Mouse (Mus musculus) kidney, postnatal 10 days (tissue): ENCODE measurements at regions not wholly inside any gene's neighbourhood (a gene's known extent, or its start where the extent isn't known, plus 50 kb on each side); places are given as distances from the start of the nearest gene placed in this dataset.
"Not testable (repeated sequence)": the region's sequence is repeated elsewhere in the genome, so short reads cannot be mapped to it uniquely, and the experiment has no call there.

ENCODE experiments used
- DNase-seq: peaks from one replicate; pipeline ENCODE4 v3.0.0; 2021; ENCODE audit warnings: mixed read lengths

DNA sequence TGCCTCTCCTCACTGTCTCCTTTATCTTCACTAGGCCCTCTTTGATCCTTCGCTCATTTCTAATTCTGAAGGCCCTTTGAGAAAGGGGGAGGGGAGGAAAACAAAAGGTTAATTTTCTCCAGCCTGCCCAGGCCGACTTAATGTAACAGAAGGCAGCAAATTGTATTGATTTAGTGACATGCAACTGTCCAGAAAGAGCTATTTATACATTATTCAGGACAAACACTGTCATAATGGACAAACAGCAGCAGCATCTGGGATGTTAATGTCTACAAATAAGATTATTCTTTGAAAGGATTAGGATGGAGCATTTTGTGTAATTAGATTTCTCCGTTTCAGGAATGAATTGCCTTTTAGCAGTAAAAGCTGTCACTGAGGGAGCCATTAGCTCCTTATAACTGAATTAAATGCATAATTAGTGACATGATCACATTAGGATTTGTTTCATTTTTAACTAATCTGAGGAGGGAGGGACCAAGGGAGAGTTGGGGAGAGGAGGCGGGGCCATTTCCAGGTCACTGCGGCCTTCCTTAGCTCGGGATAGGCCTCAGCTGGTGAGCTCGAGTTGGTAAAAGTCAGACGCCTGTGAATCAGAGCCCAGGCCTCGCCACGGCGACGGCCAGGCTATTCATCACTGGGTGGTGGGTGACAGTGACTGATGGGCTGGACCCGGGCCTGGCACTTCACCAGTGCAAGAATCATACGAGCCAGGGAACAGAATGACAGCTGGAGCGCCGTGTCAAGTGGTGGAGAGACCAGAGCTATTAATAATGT, 167.7 kb downstream of the Nkx6-1 start:
- DNase-seq = peak; percentile 15

DNA sequence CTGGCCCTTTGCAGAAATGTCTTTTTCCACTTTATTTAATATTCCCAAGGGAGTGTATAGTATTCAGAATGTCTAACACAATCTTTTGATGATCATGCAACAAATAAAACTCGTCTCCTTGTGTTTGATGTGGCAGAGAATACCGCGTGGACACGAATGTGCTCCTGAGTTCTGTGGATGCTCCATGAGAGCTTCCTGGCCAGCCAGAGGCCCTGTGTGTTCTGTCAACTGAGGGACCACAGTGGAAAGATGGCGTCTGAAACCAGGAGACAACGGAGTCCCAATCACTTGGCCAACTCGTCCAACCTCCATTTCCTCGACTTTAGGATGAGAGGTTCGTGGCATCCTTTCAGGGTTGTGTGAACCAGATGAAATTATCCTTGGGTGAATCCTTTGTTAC, 168.6 kb downstream of the Nkx6-1 start:
- DNase-seq = no peak

DNA sequence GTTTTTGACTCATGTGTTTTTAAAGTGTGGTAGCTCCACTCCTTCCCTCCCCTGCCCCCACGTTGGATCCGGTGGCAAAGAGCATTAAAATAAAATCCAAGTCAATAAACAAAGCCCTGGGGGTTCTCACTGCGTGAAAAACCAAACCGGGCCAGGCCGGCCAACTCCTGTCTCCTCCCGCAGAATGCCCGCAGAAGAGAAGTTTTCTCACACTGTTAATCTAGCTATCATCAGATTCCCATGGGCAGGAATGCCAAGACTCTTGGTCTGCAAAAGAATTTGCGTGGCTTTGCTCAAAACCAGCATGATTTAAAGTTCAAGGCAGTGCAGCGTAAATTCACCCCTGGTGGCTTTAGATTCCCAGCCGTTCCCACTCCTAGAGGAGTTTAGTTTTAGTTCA, 219.0 kb downstream of the Nkx6-1 start:
- DNase-seq = no peak

DNA sequence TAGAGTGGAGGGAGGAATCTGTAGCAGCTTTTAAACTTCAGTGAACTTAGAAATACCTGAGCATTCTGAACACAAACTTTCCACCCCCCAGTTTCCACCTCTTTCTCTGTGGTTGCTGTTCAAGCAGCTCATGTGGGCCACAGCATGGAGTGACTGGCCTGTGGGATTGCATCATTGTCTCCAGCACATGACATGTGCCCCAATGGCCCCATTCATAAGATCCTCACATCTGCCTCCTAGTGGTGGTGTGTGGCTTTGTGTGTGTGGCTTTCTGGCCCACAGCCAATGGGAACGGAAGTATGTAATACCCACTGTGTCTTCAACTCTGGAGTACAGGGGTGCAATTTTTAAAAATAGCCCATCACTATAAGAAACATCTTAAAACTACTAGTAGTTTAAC, 223.0 kb downstream of the Nkx6-1 start:
- DNase-seq = peak; percentile 15

DNA sequence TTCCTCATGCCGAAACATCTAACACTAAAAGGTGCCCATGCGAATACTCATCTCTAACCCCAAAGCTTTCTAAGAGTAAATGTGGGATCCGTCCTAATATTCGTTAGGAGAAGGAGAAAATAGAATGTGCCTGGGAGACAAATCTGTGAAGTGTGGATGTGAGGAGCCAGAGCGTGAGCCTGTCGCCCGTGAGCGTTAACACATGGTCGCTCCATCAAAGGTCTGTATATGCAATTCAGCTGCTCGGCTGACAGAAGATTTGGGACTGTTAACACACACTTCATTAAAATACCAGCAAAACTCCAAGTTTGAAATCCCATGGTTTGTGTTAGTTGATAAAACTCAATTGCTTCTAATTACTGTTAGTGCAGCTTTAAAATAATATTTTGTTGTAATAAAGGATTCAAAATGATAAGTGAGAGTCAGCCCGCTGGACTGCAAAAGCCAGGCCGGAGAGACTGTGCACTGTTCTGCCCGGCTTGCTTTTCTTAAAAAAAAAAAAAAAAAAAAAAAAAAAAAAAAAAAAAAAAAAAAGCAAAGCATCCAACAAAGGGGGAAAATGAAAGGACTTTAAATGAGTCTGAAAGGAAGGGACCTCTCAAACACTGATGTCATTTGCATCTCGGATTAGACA, 227.0 kb downstream of the Nkx6-1 start:
- DNase-seq = no peak

DNA sequence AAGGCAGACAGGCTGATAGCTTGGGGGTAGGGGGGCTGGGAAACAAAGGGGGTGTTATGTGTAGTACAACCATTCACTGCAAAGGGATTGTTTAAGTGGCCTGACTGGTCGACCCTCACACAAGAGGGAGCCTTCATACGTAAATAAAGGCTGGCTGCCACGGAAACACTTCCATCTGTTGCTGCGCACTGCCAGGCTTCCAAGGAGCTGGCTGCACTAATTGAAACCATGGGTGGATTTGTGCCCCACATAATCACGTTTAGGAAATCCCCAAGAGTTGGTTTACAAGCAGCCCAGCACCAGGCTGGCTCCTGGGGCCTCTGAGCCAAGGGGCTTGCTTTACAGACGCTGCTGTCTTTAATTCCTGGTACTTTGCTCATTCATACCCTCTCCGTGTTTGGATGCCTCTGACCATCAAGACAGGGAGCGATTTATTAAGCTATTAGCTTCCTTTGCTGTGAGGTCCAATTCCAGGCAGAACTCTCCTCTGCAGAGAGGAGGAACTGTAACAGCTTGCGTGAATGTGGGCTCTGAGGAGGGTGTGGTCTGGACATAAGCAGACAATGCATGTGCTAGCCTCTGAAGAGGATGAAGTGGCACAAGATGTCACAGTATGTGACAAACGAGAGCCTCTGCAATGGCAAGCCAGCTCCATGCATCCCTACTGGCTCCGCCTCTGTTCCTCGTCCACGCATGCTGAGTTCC, 238.6 kb downstream of the Nkx6-1 start:
- no peak for DNase-seq

DNA sequence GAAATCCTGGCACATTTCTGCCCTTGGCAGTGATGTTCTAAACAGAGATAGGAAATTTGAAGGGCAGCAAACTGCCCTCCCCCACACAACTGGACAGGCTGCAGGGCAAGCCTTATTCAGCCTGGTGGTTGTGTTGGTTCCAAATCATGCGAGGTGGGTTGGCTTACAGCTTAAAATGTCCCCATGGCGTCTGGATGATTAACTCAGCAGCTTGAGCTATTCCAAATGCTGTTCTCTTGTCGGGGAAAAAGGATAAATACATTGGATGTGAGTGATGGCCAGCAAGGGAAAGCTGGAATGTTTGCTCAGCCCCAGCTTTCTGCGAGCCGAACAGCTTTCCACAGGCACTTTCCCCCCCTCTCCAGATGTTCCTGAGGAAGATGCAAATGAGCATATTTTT, 280.5 kb downstream of the Nkx6-1 start:
- no peak for DNase-seq

DNA sequence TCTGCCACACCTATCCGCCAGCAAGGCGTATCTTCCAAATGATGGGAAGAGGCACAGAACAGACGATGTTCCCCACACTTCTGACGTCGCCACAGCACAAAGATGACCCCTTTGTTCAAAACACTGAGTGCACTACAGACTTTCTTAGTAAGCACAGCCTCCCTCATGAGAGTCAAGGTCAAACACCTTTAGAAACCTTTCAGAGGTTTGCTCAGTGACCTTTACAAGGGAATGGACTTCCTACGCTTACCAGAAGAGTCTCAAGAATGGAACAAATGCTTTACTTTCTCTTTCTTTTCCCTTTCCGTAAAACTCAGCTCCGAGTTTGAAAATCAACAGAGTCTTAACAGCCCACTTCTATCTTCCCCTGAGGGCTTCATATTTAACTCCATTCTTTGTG, 283.4 kb downstream of the Nkx6-1 start:
- no peak for DNase-seq

DNA sequence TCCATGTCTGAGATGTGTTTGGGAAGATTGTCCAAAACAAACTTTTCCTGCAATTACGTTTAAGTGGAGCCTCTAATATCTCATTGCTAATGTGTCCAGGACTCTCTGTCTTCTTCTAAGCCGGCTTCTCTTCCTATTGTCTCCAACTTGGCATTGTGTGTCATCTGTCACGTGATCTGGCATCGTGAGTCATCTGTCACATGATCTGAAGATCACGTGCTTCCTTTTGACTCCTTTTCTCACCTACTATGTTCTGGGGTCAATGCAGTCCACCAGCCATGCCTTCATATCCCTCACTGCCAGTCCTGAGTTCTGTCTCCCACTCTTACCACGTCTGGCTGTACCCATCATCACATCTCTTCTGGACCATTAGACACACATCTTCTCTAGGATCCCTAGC, 288.1 kb downstream of the Nkx6-1 start:
- DNase-seq = no peak

DNA sequence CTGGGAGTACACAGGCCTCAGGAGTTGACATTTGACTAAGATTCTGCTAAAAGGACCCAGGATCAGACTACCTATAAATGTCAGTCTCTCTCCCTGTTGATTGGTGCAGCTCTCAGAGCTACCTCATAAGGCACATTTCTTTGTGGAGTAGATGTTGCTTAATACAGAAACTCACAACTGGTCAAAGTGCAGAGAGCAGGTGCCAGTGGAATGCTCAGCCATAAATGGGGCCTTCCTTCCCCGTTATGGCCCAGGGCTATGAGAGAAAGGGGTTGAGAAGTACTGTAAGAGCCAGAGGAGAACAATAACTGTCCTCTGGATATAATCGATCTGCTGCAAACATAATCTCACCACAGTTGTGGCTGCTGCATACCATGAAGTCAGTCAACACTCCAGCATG, 290.7 kb downstream of the Nkx6-1 start:
- DNase-seq = no peak

DNA sequence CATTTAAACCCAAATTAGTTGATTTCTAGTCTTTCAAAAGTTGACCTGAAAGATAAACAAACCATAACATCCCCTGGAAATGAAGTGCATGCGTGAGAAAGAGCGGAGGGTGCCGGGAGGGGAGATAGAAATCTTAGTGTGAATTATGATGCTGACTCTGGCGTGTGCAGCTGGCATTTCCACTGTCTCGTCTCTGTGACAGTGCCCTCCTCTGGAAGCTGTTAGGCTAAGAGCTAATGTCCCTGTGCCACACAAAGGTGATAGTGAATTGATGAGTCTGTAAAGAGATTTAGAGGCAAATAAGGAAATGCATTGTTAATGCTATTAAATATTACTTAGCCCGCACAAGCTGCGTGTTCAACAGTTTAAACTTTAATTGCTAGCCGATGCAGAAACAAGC, 292.6 kb downstream of the Nkx6-1 start:
- no peak for DNase-seq

DNA sequence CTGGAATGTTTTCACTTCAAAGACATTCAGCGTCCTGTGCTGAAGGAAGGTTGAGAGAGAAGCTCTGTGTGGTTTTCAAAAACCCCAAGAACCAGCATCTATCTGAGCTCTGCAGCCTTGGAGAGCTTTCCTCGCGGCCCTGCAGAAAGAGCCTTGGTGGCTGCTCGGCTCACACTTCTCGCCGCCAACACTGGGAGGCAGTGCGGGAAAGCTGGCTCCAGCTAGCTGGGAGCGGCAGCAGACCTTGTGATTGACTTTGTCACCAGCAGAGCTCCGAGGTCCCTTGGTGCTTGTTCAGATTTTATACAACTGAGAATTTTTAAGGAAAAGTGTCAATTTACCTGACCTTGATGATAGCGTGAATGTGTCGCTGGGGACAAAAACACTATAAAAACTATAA, 299.4 kb downstream of the Nkx6-1 start:
- peak; percentile 77 for DNase-seq

DNA sequence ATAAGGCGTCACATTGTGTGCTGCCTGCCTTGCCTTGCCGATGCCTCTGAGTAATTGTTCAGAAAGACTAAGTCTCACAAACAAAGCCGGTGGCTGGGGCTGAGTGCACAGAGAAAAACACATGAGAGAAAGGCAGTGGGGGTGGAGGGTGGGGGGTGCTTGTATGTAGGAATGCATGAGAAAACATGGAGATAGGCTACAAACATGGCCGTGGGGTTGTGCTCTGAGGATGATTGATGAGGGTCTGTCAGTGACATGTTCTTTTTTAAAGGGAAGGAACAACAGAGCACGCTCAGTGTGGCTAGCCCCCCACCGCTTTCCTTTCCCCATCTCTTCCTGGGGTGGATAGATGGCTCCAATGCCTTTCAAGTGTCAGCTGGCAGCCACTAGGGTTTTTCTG, 304.8 kb downstream of the Nkx6-1 start:
- DNase-seq = no peak

DNA sequence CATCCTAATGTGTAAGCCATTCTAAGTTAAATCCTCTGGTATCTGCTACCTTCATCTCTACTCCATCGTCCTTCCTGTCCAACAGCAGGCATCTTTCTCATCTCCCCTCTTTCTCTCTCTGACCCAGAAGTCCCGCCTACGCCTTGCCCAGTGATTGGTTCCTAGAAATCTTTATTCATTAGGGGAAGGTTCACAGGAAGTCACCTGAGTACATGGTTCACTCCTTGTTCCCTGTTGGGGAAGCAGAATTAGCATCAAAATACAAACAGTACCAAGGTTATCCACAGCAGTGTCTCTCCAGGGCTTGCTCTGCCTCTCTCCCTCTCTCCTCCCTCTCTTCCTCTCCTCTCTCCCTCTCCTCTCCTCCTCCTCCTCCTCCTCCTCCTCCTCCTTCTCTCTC, 319.4 kb downstream of the Nkx6-1 start:
- DNase-seq = no peak

DNA sequence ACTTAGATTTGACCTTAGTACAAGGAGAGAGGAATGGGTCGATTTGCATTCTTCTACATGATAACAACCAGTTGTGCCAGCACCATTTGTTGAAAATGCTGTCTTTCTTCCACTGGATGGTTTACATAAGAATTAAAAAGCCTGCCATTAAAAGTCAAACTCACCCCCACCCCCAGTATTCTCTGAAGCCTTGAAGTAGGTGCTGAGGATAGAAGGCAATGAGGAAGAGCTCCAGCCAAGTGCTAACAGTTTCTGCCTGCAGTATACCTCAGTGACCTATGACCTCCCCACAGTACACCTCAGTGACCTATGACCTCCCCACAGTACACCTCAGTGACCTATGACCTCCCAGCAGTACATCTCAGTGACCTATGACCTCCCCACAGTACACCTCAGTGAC, 328.4 kb downstream of the Nkx6-1 start:
- not testable (repeated sequence) for DNase-seq

DNA sequence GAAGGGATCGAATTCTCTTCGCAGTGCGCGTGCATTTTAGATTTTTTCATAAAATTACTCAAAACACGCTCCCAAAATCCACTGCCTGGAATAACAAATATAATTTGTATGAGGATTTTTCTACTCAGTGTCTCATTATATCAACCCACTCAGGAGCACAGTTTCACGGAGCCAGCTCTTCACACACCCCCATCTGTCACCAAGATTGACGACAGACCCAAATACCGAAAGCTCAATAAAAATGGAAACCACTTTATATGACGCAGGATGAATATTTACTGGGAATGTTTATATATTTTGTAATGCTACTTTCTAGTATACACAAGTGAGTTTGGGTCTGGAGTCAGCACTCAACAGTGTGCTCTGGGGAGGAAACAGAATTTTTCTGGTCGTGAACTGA, 333.0 kb downstream of the Nkx6-1 start:
- DNase-seq = no peak

DNA sequence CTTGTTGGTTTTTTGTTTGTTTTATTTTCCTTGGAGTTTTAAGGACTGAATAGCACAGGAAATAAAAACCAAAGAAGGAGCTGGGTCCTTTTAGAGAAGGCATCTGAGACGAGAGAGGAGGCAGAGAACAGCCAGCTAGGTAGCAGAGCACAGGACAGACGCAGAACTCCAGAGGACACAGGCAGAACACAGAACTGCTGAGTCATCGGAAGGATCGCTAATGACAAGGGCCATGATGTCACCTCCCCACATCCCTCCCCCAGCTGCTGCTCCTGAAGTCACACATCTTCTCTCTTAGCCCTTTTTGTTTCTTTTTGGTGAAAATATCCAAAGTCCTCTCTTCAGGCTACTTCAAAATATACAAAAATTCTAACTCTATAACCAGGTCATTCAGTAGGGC, 338.7 kb downstream of the Nkx6-1 start:
- DNase-seq = no peak

DNA sequence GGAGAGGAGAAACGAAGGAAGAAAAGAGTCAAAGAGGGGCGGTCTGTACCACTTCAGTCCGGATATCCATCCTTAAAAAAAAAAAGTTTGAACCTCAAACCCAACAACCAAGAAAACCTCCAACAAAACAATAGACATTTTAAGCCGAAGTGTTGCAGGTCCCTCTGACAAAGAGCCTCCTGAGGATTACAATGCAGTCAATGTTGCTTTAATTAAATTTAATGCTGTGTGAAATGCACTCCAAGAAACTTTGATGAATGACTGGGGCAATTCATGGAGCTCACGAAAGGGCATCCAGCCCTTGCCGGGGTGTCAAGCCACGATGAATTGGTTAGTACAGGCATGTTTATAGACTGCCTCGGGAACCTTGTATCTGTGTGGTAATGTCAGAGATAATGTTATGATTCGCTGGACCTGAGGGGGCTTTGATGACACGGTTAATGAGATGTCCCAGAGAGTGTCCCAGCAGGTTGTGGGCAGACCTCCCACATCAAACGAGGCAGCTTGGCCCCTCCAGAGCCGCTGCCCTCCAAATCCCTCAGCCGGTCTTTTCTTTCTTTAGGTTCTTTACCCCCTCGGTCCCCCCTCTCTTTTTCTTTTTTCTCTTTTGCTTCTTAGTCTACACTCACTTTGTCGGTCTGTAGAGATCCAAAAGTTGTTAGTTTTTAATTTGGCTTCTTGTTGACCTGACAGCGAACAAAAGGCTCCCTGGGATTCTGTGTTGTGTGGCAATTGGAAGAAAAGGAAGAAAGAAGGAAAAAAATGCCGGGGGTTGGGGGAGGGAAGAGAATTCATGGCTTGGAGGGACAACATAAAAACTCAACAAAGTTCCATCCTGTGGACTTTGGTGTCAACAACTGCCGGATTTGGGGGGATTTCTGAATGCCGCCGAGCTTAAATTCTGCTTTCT, 341.5 kb downstream of the Nkx6-1 start:
- DNase-seq = no peak

DNA sequence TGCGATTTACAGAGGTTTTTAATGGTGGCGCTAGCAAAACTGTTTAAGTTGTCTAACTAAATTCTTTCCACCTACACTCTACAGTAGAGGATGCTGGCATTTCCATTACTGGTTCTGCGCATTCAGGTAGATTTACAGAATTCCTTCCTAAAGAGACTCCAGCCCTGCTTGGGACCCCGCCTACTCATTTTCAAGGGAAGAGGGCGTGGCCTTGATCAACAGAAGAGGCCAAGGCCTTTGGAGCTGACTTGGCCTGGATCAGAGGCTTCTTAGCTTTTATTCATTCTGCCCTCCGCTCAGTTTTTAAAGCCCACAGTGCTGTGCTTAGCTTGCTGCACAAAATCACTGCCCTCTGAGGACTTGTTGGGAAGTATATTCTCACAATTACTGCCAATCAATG, 364.8 kb downstream of the Nkx6-1 start:
- no peak for DNase-seq

DNA sequence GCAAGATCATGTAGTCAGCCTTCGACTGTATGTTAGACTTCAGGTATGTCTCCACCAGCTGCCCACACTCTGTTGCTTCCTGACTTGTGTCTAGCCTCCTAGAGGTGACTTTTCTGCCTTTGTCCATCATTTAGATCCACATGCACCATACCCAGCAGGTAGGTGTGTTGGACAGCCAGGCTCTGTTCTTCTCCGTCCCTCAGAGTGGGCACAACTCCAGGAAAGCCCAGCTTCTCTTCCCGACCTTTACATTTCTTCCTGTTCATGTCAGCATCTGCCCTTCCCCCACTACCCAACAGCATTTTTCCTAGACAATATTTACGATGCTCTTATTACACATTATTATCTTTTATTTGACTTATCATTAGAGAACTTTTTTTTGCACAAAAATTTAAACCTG, 366.4 kb downstream of the Nkx6-1 start:
- no peak for DNase-seq

DNA sequence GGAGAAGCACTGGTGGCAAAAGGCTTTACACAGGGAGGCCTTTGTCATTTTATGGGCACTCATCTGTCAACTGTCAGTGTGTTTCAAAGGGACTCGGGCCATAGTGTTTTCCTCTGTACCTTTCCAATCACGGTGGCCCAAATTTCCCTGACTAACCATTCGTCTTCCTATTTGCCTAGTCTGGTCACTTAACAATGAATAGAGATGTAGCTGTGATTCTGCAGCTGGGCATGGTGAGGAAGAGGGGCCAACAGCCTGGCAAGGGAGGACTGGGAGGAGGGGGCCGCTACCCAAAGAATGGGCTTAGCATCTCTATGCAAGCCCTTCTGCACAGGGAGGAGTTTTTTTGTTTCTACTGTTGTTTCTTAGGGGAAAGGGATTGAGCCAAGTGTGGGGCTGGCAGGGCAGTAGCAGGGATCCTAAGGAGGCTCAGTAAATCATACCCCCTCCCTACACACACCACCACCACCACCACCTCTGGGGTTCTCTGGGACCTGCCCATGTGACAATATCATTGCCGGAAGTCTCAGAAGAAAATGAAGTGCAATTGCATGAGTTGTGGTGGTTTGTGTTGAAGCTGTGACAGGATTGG, 367.2 kb downstream of the Nkx6-1 start:
- DNase-seq = no peak

DNA sequence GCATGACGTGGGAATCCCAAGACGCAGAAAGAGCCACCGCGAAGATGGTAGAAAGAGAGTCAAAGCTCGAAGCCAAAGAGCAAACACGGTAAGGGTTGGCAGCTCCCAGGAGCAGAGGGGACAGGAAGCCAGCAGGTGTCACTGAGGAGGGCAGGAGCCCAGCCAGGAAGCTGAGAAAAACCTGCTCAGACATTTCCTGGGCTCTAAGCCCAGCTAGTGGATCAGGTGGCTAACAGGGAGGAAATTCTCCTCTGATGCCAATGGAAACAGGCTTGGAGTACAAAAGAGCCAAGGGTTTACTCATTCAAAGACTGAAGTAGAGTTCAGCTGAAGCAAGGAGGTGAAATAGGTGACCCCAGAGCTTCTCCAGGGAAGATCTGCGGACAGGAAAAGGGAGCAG, 368.9 kb downstream of the Nkx6-1 start:
- DNase-seq = no peak

DNA sequence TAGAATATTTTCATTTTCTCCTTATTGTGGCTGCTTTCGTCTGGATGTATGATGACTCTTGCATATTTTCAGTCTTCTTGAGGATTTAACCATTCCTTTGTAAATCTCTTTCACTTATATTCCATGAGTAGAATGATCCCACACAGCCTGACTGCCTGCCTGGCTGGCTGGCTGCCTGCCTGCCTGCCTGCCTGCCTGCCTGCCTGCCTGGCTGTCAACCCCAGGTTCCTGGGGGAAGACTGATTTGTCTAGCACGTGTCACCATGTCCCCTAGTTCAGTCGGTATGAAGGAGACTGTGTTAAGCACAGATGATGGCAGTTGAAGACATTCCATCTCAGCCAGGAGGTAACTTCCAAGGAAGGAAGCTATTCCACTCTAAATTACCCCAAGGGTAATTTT, 370.8 kb downstream of the Nkx6-1 start:
- no peak for DNase-seq
